9 mouse cellular contexts compared by ENCODE assay signal in the genomic region with DNA sequence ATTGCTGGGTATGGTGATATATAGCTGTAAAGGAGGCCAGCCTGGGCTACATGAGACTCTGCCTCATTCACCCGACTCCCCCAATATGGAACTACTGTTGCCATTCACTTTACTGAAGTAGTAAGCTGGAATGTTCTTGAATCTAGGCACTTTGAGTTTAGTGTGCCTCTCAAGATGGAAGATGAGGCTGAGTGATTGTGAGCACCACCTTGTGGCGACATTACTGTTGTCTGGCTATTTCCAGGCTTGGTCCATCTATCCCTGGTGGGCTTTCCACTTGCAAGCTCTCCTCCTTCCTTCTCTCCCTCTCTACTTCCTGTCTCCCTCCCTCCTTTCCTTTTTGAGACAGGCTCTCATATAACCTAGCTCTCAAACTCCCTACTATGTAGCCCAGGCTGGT. TPM values are rescaled to one million over a fixed set of nuclear protein-coding genes. Genes with fewer than 3 reads are reported as not detected.
DNase-seq lines count a peak whose midpoint lies in the region; ATAC-seq and TF ChIP-seq lines count a peak whose summit lies in the region.
"Had no signal": no experiment of that assay in that cellular context is flagged by ENCODE, and none has a peak within 500 bp of the region (broad histone marks: within the 10 kb centered on the region; RNA-seq: fewer than 3 reads in every experiment).

No protein-coding gene starts in this region.

- intact Hi-C loops in gastrocnemius, adult 2 months (cut with DNase I) = loop anchor here (1.0 kb wide), 1 partner anchor 17 kb away; no protein-coding TSS in a partner anchor
- intact Hi-C loops in gastrocnemius, postnatal 14 days (cut with DNase I; ENCODE audit: low total_unique reads) = no loop called here

- H3K27ac ChIP-seq in gastrocnemius, adult 2 months = no peak overlapping the region
- H3K27ac ChIP-seq in midbrain, embryonic 14.5 days (replicated peaks; ENCODE audit: low read depth, low read length) = no peak overlapping the region
- H3K27ac ChIP-seq in midbrain, embryonic 11.5 days (ENCODE audit: low read depth, low read length) = no peak overlapping the region

- no peak for ATAC-seq in midbrain, embryonic 14.5 days (ENCODE audit: low FRiP score, low TSS enrichment)
- ATAC-seq in midbrain, embryonic 11.5 days (ENCODE audit: low FRiP score) = no peak

- 42% methylated on average over 2 of the region's 2 CpGs for WGBS in midbrain, embryonic 14.5 days
- 33% methylated on average over 2 of the region's 2 CpGs for whole genome bisulfite sequencing in midbrain, embryonic 11.5 days

- TF ChIP-seq CTCF in gastrocnemius, adult 2 months (IDR thresholded peaks at IDR 0.05) = peak; percentile 69

- DNase-seq in gastrocnemius, adult 2 months = peak; percentile 66
- no peak for DNase-seq in gastrocnemius, postnatal 25 days
- peak; percentile 80 for DNase-seq in midbrain, embryonic 14.5 days
- DNase-seq in midbrain, embryonic 11.5 days (ENCODE audit: low spot score, missing footprints) = no peak
- DNase-seq in T-cell, adult 2 months (ENCODE audit: low spot score) = peak; percentile 63
- DNase-seq in gastrocnemius, postnatal 14 days = peak; percentile 48
- peak; percentile 77 for DNase-seq in naive thymus-derived CD4-positive, alpha-beta T cell, adult 2 months (ENCODE audit: low read depth)
- DNase-seq in urinary bladder, adult 18-20 months (ENCODE audit: low spot score in 2 of 2) = no peak

- no peak overlapping the region for H3K9ac ChIP-seq in midbrain, embryonic 14.5 days (replicated peaks; ENCODE audit: low read length)
- no peak overlapping the region for H3K9ac ChIP-seq in midbrain, embryonic 11.5 days (ENCODE audit: low read length)

- H3K4me3 ChIP-seq in gastrocnemius, adult 2 months = no peak overlapping the region
- H3K4me3 ChIP-seq in midbrain, embryonic 14.5 days (replicated peaks; ENCODE audit: low read depth, low read length) = no peak overlapping the region
- no peak overlapping the region for H3K4me3 ChIP-seq in midbrain, embryonic 11.5 days (ENCODE audit: low read depth, low read length)

- no peaks in the 10 kb centered on the region for H3K4me1 ChIP-seq in midbrain, embryonic 14.5 days (ENCODE audit: control insufficient read depth, insufficient read depth, low read length)
- no peaks in the 10 kb centered on the region for H3K4me1 ChIP-seq in midbrain, embryonic 11.5 days (ENCODE audit: control insufficient read depth, insufficient read depth, low read length)

- H3K27me3 ChIP-seq in midbrain, embryonic 14.5 days (ENCODE audit: control insufficient read depth, insufficient read depth, low read length) = no peaks in the 10 kb centered on the region
- H3K27me3 ChIP-seq in midbrain, embryonic 11.5 days (ENCODE audit: control insufficient read depth, insufficient read depth, low read length) = no peaks in the 10 kb centered on the region; the same call in 1 of the 2 replicates

- no peaks in the 10 kb centered on the region for H3K36me3 ChIP-seq in midbrain, embryonic 14.5 days (ENCODE audit: control insufficient read depth, insufficient read depth, low read length)
- H3K36me3 ChIP-seq in midbrain, embryonic 11.5 days (ENCODE audit: control insufficient read depth, insufficient read depth, low read length) = no peaks in the 10 kb centered on the region

- no peaks in the 10 kb centered on the region for H3K9me3 ChIP-seq in midbrain, embryonic 14.5 days (ENCODE audit: control insufficient read depth, low read length)
- no peaks in the 10 kb centered on the region for H3K9me3 ChIP-seq in midbrain, embryonic 11.5 days (ENCODE audit: control insufficient read depth, low read length)

- no peak overlapping the region for H3K4me2 ChIP-seq in midbrain, embryonic 14.5 days (ENCODE audit: low read length)
- H3K4me2 ChIP-seq in midbrain, embryonic 11.5 days = no peak overlapping the region

RNA-seq across cellular contexts. Expression of gene Fmnl1, which starts 14.0 kb away (rescaled TPM):
- 1 to 10 TPM; 4.2 to 5.7 TPM for total RNA-seq in gastrocnemius, adult 2 months (2021)
- 1 to 10 TPM; 4.7 to 4.9 TPM for total RNA-seq in gastrocnemius, postnatal 25 days (2021)
- polyA plus RNA-seq in midbrain, embryonic 14.5 days (2014; fragmentation: Nextera tagmentation; extraction: Ambion mirVana) = 4.3 and 5.2 TPM in 2 replicates
- polyA plus RNA-seq in midbrain, embryonic 11.5 days (2014; fragmentation: Nextera tagmentation; extraction: Ambion mirVana) = 0.65 and 0.87 TPM in 2 replicates
- total RNA-seq in gastrocnemius, postnatal 14 days (2021) = 1 to 10 TPM; 6.7 to 7.3 TPM

RNA-seq across cellular contexts. Expression of gene 1700023F06Rik, which starts 23.5 kb away (rescaled TPM):
- total RNA-seq in gastrocnemius, adult 2 months (2021) = not detected
- not detected for total RNA-seq in gastrocnemius, postnatal 25 days (2021)
- 0.88 and 2.1 TPM in 2 replicates for polyA plus RNA-seq in midbrain, embryonic 14.5 days (2014; fragmentation: Nextera tagmentation; extraction: Ambion mirVana)
- polyA plus RNA-seq in midbrain, embryonic 11.5 days (2014; fragmentation: Nextera tagmentation; extraction: Ambion mirVana) = 0.12 and 0.14 TPM in 2 replicates
- total RNA-seq in gastrocnemius, postnatal 14 days (2021) = not detected

RNA-seq across cellular contexts. Expression of gene Spata32, which starts 33.3 kb away (rescaled TPM):
- total RNA-seq in gastrocnemius, adult 2 months (2021) = not detected
- total RNA-seq in gastrocnemius, postnatal 25 days (2021) = not detected
- 0.25 and 0.27 TPM in 2 replicates for polyA plus RNA-seq in midbrain, embryonic 14.5 days (2014; fragmentation: Nextera tagmentation; extraction: Ambion mirVana)
- polyA plus RNA-seq in midbrain, embryonic 11.5 days (2014; fragmentation: Nextera tagmentation; extraction: Ambion mirVana) = 0.15 TPM in 1 of 2 replicates, not detected in the other
- not detected for total RNA-seq in gastrocnemius, postnatal 14 days (2021)
- total RNA-seq: adrenal gland, adult 18-20 months had no signal

RNA-seq across cellular contexts. Expression of gene Hexim2, which starts 52.7 kb away (rescaled TPM):
- total RNA-seq in gastrocnemius, adult 2 months (2021) = 1 to 10 TPM; 2.0 to 3.6 TPM
- 1 to 10 TPM; 1.0 to 1.9 TPM for total RNA-seq in gastrocnemius, postnatal 25 days (2021)
- polyA plus RNA-seq in midbrain, embryonic 14.5 days (2014; fragmentation: Nextera tagmentation; extraction: Ambion mirVana) = 22.9 and 24.7 TPM in 2 replicates
- 5.0 and 6.3 TPM in 2 replicates for polyA plus RNA-seq in midbrain, embryonic 11.5 days (2014; fragmentation: Nextera tagmentation; extraction: Ambion mirVana)
- total RNA-seq in gastrocnemius, postnatal 14 days (2021) = 1 to 10 TPM; 2.7 to 3.8 TPM

Comparison
In these comparisons a context has a peak if more than half of its experiments do, and no peak if none do; other contexts are left out.
1. DNase-seq: peak in gastrocnemius, adult 2 months (single experiment), midbrain, embryonic 14.5 days (single experiment), T-cell, adult 2 months (single experiment), gastrocnemius, postnatal 14 days (single experiment) and naive thymus-derived CD4-positive, alpha-beta T cell, adult 2 months (single experiment); none in gastrocnemius, postnatal 25 days (single experiment), midbrain, embryonic 11.5 days (single experiment) and urinary bladder, adult 18-20 months (0 of 2).